Mouse (Mus musculus): Measurements from ENCODE around the gene Prlr.
A peak's percentile ranks its signal among the peaks of the same experiment; 100 is the strongest.

The Prlr gene

DNA sequence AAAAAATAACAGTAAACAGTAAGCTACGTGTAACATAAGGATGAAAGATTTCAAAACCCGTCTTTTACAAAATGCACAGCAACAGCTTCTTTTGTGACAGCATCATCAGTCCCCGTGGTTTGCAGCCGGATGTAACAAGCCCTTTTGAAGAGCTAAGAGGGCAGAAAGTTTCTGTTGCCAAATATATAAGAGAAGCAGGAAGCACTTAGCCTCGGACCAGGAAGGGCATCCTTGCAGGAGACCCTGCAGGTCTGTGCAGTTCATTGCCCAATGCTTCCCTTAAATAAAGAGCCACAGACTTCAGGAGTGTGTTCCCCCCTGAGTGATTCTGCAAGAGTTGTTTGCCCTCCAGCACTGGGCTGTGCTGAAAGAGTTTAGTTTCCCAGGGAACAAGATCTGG lies 58.9 kb downstream of the Prlr start:
- DNase-seq (ENCODE audit: low read depth, low spot score), result no peak

- DNase-seq (ENCODE audit: low read depth, low spot score), result no peak
Measured at GRCm38 (mm10) chr15:10236812-10237211, 59.8 kb downstream of the Prlr start.

DNA sequence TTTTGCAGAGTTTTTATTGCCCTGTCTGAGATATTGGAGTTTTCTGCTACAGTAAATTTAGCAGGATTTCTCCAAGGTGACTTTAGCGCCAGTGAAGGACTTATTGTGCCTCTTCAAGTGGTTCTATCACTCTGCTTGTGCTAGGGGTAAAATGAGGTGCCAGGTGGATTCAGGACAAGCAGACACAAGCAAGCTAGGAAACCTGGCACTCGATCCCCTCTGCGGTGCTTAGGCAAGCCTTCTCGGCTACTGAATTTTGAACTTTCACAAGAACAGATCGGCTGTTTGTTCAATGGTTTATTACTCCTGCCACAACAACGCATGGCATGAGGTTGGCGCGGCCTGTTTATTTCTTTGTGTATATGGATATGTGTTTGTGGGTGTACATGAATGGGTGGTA lies 61.4 kb downstream of the Prlr start:
- DNase-seq (ENCODE audit: low read depth, low spot score), result no peak

GRCm38 (mm10) chr15:10240228-10240795 lies 63.3 kb downstream of the Prlr start:
- DNase-seq (ENCODE audit: low read depth, low spot score), result no peak

GRCm38 (mm10) chr15:10242250-10242649 lies 65.2 kb downstream of the Prlr start:
- no peak for DNase-seq (ENCODE audit: low read depth, low spot score)

GRCm38 (mm10) chr15:10249285-10249684 lies 72.2 kb downstream of the Prlr start:
- DNase-seq (ENCODE audit: low read depth, low spot score), result no peak

DNA sequence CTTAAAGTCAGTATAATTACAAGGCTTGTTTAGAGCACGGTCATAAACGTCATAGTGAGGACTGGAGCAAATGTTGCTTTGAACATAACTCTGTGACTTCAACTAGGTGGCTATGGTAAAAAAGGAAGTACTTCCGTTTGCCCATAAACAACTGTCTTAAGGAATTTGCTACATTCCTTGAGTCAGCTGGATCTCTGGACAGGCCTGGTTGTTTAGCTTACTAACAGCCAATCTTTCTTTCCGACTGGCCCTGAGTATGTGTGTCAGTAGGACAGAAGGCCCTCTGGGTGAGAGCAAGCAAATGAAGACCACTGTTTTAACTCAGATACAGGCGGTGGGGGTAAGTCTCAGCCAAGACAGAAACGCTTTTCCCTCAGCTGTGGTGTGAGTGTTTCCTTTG lies 73.7 kb downstream of the Prlr start:
- DNase-seq (ENCODE audit: low read depth, low spot score), result no peak

GRCm38 (mm10) chr15:10252526-10252925 lies 75.5 kb downstream of the Prlr start:
- DNase-seq (ENCODE audit: low read depth, low spot score), result no peak

DNA sequence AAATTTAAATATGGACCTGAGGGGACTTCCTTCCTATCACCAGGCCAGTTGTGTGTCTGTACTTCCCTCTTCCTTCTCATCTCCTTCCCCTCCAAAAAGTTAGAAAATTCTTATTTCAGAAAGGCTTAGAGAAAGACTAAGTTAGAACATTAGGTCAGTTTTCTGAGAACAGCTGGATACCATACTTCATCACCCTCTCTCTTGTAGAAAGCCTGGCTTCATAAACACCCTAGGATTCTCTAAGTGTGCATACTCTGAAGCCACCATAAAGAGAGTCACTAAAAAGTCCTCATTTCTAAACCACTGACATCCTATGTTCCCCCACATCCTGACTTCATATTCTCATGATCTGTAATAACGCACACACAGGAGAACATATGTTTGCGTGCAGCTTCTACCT lies 85.2 kb downstream of the Prlr start:
- DNase-seq (ENCODE audit: low read depth, low spot score), result no peak

GRCm38 (mm10) chr15:10262641-10263040 lies 85.6 kb downstream of the Prlr start:
- DNase-seq (ENCODE audit: low read depth, low spot score), result no peak

DNA sequence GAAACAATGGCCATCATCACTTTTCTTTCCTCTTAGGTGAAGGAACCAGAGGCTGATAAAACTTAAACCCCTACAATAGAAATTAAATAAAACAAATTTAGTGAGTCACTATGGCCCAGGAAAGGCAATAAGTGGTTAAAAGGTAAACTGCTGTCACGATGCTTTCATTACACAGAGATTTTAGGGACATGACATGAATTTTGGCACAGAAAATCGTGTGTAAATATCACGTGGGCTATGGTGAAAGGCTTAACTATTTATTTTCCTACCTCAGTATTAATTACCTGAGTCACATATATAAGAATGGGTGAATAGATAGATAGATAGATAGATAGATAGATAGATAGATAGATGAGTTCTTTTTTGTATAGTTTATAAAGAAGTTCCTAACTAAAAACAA lies 86.4 kb downstream of the Prlr start:
- no peak for DNase-seq (ENCODE audit: low read depth, low spot score)

- DNase-seq (ENCODE audit: low read depth, low spot score), result peak; percentile 22
Measured at GRCm38 (mm10) chr15:10264885-10265284, 87.8 kb downstream of the Prlr start.

- no peak for DNase-seq (ENCODE audit: low read depth, low spot score)
Measured at GRCm38 (mm10) chr15:10267251-10267650, 90.2 kb downstream of the Prlr start.

DNA sequence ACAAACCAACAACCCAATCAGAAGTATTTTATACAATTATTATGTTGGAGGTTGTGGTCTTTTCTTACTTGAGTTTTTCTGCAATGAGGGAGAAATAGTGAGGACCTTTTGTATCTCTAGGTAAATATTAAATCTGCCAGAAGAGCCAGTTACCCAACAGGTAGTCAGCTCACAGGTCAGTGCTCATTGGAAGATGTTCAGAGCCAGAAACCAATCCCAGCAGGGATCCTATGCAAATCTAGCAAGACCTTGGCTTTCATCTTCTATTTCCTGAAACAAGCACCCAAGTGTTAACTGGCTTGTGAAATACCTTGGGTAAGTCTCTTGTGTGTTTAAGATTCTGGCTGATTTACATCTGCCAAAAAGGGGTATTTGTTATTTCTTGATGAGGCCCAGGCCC lies 99.3 kb downstream of the Prlr start:
- DNase-seq (ENCODE audit: low read depth, low spot score), result no peak

GRCm38 (mm10) chr15:10277461-10277860 lies 100.4 kb downstream of the Prlr start:
- DNase-seq (ENCODE audit: low read depth, low spot score), result no peak

DNA sequence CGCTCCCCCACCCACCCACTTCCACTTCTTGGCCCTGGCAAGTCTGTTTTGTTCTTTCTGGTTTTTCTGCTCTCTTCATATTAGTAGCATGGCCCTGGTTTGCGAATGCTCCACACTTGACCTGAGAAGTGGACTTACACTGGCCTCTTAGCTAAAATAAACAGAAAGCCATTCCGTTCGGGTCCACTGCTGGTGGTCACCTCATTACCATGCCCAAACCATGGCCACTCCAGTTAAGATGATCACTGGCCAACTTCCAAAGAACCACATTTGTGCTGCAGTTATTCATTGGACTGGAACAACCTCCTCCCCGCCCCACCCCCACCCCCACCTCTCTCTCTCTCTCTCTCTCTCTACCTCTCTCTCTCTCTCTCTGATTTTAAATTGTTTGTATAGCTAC lies 104.5 kb downstream of the Prlr start:
- DNase-seq (ENCODE audit: low read depth, low spot score), result no peak

- DNase-seq (ENCODE audit: low read depth, low spot score), result no peak
Measured at GRCm38 (mm10) chr15:10283661-10284060, 106.6 kb downstream of the Prlr start.

- no peak for DNase-seq (ENCODE audit: low read depth, low spot score)
Measured at GRCm38 (mm10) chr15:10296570-10296969, 119.5 kb downstream of the Prlr start.

GRCm38 (mm10) chr15:10298058-10298457 lies 121.0 kb downstream of the Prlr start:
- no peak for DNase-seq (ENCODE audit: low read depth, low spot score)

DNA sequence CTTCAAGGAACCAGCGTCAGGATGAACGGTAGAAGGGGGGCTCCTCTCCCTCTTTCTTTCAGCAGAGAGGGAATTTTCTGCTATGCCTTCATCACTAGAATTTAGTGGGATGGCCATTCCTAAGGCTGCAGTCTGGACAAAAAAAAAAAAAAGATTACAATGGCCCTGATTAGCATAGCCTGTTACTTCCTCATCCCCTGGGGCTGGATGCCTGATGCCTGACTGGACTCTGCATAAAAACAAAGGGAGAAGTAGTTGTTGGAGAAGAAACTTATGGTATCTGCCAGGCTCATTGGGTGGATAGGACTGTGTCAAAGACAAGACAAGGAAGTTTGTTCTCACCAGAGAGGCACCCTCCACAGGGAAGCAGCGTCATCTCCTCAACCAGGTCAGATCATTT lies 122.4 kb downstream of the Prlr start:
- no peak for DNase-seq (ENCODE audit: low read depth, low spot score)

GRCm38 (mm10) chr15:10306461-10306860 lies 129.4 kb downstream of the Prlr start:
- peak; percentile 46 for DNase-seq (ENCODE audit: low read depth, low spot score)

DNA sequence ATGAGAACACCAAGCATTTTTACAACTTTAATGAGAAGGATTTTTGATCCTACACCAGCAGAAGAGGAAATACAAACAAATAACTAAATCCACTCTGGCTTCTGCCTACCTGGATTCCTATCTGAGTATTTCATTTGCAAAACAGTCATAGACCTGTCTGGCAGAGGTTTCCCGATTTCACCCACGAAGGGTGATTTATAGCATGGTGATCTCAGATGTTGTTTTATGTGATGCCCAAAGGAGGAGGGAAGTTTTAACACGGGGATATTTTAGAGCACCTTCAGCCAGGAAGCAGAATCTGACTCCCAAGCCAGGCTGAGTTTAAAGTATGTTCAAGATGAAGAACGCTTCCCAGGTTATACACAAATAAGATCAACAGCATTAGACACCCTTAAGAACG lies 134.8 kb downstream of the Prlr start:
- no peak for DNase-seq (ENCODE audit: low read depth, low spot score)

- peak; percentile 45 for DNase-seq (ENCODE audit: low read depth, low spot score)
Measured at GRCm38 (mm10) chr15:10313522-10314455, 136.8 kb downstream of the Prlr start.

Data from brain, embryonic 18.5 days (tissue).